Mouse (Mus musculus): ENCODE measurements around the gene Btbd9.
"Not testable (repeated sequence)": the region's sequence is repeated elsewhere in the genome, so short reads cannot be mapped to it uniquely, and the experiment has no call there.

The Btbd9 gene

GRCm38 (mm10) chr17:30515401-30515800, 60.9 kb downstream of the Btbd9 start:
- no peak for DNase-seq (ENCODE audit: inconsistent age in 2 of 2, low spot score in 1 of 2)

GRCm38 (mm10) chr17:30513034-30513433, 63.3 kb downstream of the Btbd9 start:
- no peak for DNase-seq (ENCODE audit: inconsistent age in 2 of 2, low spot score in 1 of 2)

- no peak for DNase-seq (ENCODE audit: inconsistent age in 2 of 2, low spot score in 1 of 2)
Measured at GRCm38 (mm10) chr17:30512531-30512930, 63.8 kb downstream of the Btbd9 start.

GRCm38 (mm10) chr17:30512007-30512406, 64.3 kb downstream of the Btbd9 start:
- no peak for DNase-seq (ENCODE audit: inconsistent age in 2 of 2, low spot score in 1 of 2)

GRCm38 (mm10) chr17:30511399-30511798, 64.9 kb downstream of the Btbd9 start:
- no peak for DNase-seq (ENCODE audit: inconsistent age in 2 of 2, low spot score in 1 of 2)

GRCm38 (mm10) chr17:30510171-30510570, 66.1 kb downstream of the Btbd9 start:
- DNase-seq (ENCODE audit: inconsistent age in 2 of 2, low spot score in 1 of 2), result no peak

- no peak for DNase-seq (ENCODE audit: inconsistent age in 2 of 2, low spot score in 1 of 2)
Measured at GRCm38 (mm10) chr17:30509646-30510045, 66.6 kb downstream of the Btbd9 start.

GRCm38 (mm10) chr17:30507636-30508576, 68.4 kb downstream of the Btbd9 start:
- no peak for DNase-seq (ENCODE audit: inconsistent age in 2 of 2, low spot score in 1 of 2)

GRCm38 (mm10) chr17:30506916-30507315, 69.4 kb downstream of the Btbd9 start:
- no peak for DNase-seq (ENCODE audit: inconsistent age in 2 of 2, low spot score in 1 of 2)

- not testable (repeated sequence) for DNase-seq (ENCODE audit: inconsistent age in 2 of 2, low spot score in 1 of 2)
Measured at GRCm38 (mm10) chr17:30499541-30499940, 76.7 kb downstream of the Btbd9 start.

GRCm38 (mm10) chr17:30498779-30499178, 77.5 kb downstream of the Btbd9 start:
- no peak for DNase-seq (ENCODE audit: inconsistent age in 2 of 2, low spot score in 1 of 2)

GRCm38 (mm10) chr17:30498376-30498719, 77.9 kb downstream of the Btbd9 start:
- DNase-seq (ENCODE audit: inconsistent age in 2 of 2, low spot score in 1 of 2), result peak; percentile 63 to 79

GRCm38 (mm10) chr17:30497525-30498375, 78.5 kb downstream of the Btbd9 start:
- no peak for DNase-seq (ENCODE audit: inconsistent age in 2 of 2, low spot score in 1 of 2)

GRCm38 (mm10) chr17:30495567-30495966, 80.7 kb downstream of the Btbd9 start:
- DNase-seq (ENCODE audit: inconsistent age in 2 of 2, low spot score in 1 of 2), result no peak

- no peak for DNase-seq (ENCODE audit: inconsistent age in 2 of 2, low spot score in 1 of 2)
Measured at GRCm38 (mm10) chr17:30495154-30495553, 81.1 kb downstream of the Btbd9 start.

- no peak for DNase-seq (ENCODE audit: inconsistent age in 2 of 2, low spot score in 1 of 2)
Measured at GRCm38 (mm10) chr17:30493481-30493880, 82.8 kb downstream of the Btbd9 start.

- DNase-seq (ENCODE audit: inconsistent age in 2 of 2, low spot score in 1 of 2), result no peak
Measured at GRCm38 (mm10) chr17:30492191-30492590, 84.1 kb downstream of the Btbd9 start.

GRCm38 (mm10) chr17:30491601-30492000, 84.7 kb downstream of the Btbd9 start:
- no peak for DNase-seq (ENCODE audit: inconsistent age in 2 of 2, low spot score in 1 of 2)

- DNase-seq (ENCODE audit: inconsistent age in 2 of 2, low spot score in 1 of 2), result no peak
Measured at GRCm38 (mm10) chr17:30490601-30491000, 85.7 kb downstream of the Btbd9 start.

GRCm38 (mm10) chr17:30490086-30490485, 86.2 kb downstream of the Btbd9 start:
- DNase-seq (ENCODE audit: inconsistent age in 2 of 2, low spot score in 1 of 2), result no peak

- no peak for DNase-seq (ENCODE audit: inconsistent age in 2 of 2, low spot score in 1 of 2)
Measured at GRCm38 (mm10) chr17:30489629-30490028, 86.7 kb downstream of the Btbd9 start.

- no peak for DNase-seq (ENCODE audit: inconsistent age in 2 of 2, low spot score in 1 of 2)
Measured at GRCm38 (mm10) chr17:30487695-30488094, 88.6 kb downstream of the Btbd9 start.
